Mouse (Mus musculus) megakaryocyte, embryonic 14.5 days (primary cell): ENCODE data around the gene ccdc198. TPM values are rescaled to one million over a fixed set of nuclear protein-coding genes. Genes with fewer than 3 reads are reported as not detected.
"Not testable (repeated sequence)": the region's sequence is repeated elsewhere in the genome, so short reads cannot be mapped to it uniquely, and the experiment has no call there.

Experiments used
- H3K27me3 ChIP-seq: replicated peaks from 2 replicates; pipeline ENCODE3; 2012; ENCODE audit warnings: inconsistent platforms
- H3K36me3 ChIP-seq: replicated peaks from 2 replicates; pipeline ENCODE3; 2012; ENCODE audit warnings: low read length, inconsistent platforms, mixed read lengths
- H3K4me1 ChIP-seq: 2 replicates; pipeline ENCODE4 v1.6.1; 2012; ENCODE audit warnings: inconsistent platforms
- H3K4me3 ChIP-seq: replicated peaks from 2 replicates; pipeline ENCODE3; 2012; ENCODE audit warnings: moderate library complexity, mild to moderate bottlenecking, inconsistent platforms
- H3K9me3 ChIP-seq: 2 replicates; pipeline ENCODE4 v1.6.1; 2012; ENCODE audit warnings: inconsistent platforms
- FLI1 ChIP-seq: IDR thresholded peaks from 2 replicates; pipeline ENCODE4 v1.6.1; 2012; ENCODE audit warnings: low read length, inconsistent platforms, mixed read lengths
- GATA1 ChIP-seq: IDR thresholded peaks from 3 replicates; pipeline ENCODE4 v1.6.1; 2012; ENCODE audit warnings: mixed read lengths, low read length, inconsistent platforms, borderline replicate concordance
- polyA plus RNA-seq: library from polyadenylated mRNA; stranded (reverse); fragments of >175 nt; gene quantifications from 2 replicates; pipeline ENCODE4 v1.2.3, GENCODE M21; 2012; ENCODE audit warnings: low replicate concordance; ENCODE audit not compliant: insufficient read depth

The ccdc198 gene
- polyA plus RNA-seq, 1 experiment: not detected

GRCm38 (mm10) chr14:49241522-49241921, 3.8 kb downstream of the ccdc198 start:
- TF ChIP-seq FLI1 (no peak), GATA1 (no peak)
- no peaks in the 10 kb centered on the region for H3K9me3 ChIP-seq
- no peaks in the 10 kb centered on the region for H3K36me3 ChIP-seq
- H3K4me1 ChIP-seq: no peaks in the 10 kb centered on the region
- H3K27me3 ChIP-seq: peaks cover 2% of the 10 kb centered on the region
- H3K4me3 ChIP-seq: no peak overlapping the region

GRCm38 (mm10) chr14:49238206-49238605, 7.1 kb downstream of the ccdc198 start:
- Histone ChIP-seq H3K27me3 (peaks cover 2% of the 10 kb centered on the region), H3K36me3 (no peaks in the 10 kb centered on the region), H3K4me1 (peaks cover 9% of the 10 kb centered on the region), H3K4me3 (peak overlapping the region; percentile 53), H3K9me3 (no peaks in the 10 kb centered on the region)
- TF ChIP-seq GATA1: no peak
- TF ChIP-seq FLI1: no peak

GRCm38 (mm10) chr14:49234788-49235515, 10.3 kb downstream of the ccdc198 start:
- TF ChIP-seq GATA1 (no peak), FLI1 (no peak)
- H3K27me3 ChIP-seq: no peaks in the 10 kb centered on the region
- peaks cover 9% of the 10 kb centered on the region for H3K4me1 ChIP-seq
- peak overlapping the region; percentile 78 for H3K4me3 ChIP-seq
- H3K36me3 ChIP-seq: no peaks in the 10 kb centered on the region
- H3K9me3 ChIP-seq: no peaks in the 10 kb centered on the region

GRCm38 (mm10) chr14:49231845-49232244, 13.4 kb downstream of the ccdc198 start:
- Histone ChIP-seq H3K4me1 (peaks cover 9% of the 10 kb centered on the region), H3K36me3 (no peaks in the 10 kb centered on the region), H3K27me3 (no peaks in the 10 kb centered on the region), H3K4me3 (no peak overlapping the region), H3K9me3 (peaks cover 5% of the 10 kb centered on the region; the same call in 1 of the 2 replicates)
- no peak for TF ChIP-seq GATA1
- TF ChIP-seq FLI1: no peak

GRCm38 (mm10) chr14:49226986-49227385, 18.3 kb downstream of the ccdc198 start:
- Histone ChIP-seq H3K27me3 (no peaks in the 10 kb centered on the region), H3K36me3 (no peaks in the 10 kb centered on the region), H3K4me3 (no peak overlapping the region), H3K9me3 (peaks cover 5% of the 10 kb centered on the region; the same call in 1 of the 2 replicates), H3K4me1 (no peaks in the 10 kb centered on the region; the same call in 1 of the 2 replicates)
- no peak for TF ChIP-seq FLI1
- TF ChIP-seq GATA1: no peak

- H3K4me3 ChIP-seq: no peak overlapping the region
- peaks cover 5% of the 10 kb centered on the region; the same call in 1 of the 2 replicates for H3K9me3 ChIP-seq
- no peak for TF ChIP-seq FLI1
- no peak for TF ChIP-seq GATA1
- H3K36me3 ChIP-seq: no peaks in the 10 kb centered on the region
- H3K4me1 ChIP-seq: no peaks in the 10 kb centered on the region; the same call in 1 of the 2 replicates
- H3K27me3 ChIP-seq: no peaks in the 10 kb centered on the region
Observed at GRCm38 (mm10) chr14:49226471-49226870, 18.8 kb downstream of the ccdc198 start.

- TF ChIP-seq FLI1 (no peak), GATA1 (no peak)
- H3K4me1 ChIP-seq: no peaks in the 10 kb centered on the region; the same call in 1 of the 2 replicates
- no peaks in the 10 kb centered on the region for H3K27me3 ChIP-seq
- H3K4me3 ChIP-seq: no peak overlapping the region
- H3K36me3 ChIP-seq: no peaks in the 10 kb centered on the region
- no peaks in the 10 kb centered on the region for H3K9me3 ChIP-seq
Observed at GRCm38 (mm10) chr14:49221771-49222170, 23.5 kb downstream of the ccdc198 start.

GRCm38 (mm10) chr14:49219466-49220022, 25.7 kb downstream of the ccdc198 start:
- H3K27me3 ChIP-seq, H3K36me3 ChIP-seq, H3K9me3 ChIP-seq, H3K4me3 ChIP-seq, H3K4me1 ChIP-seq: not testable (repeated sequence)

GRCm38 (mm10) chr14:49218677-49219076, 26.6 kb downstream of the ccdc198 start:
- no peaks in the 10 kb centered on the region for H3K9me3 ChIP-seq
- no peak overlapping the region for H3K4me3 ChIP-seq
- no peaks in the 10 kb centered on the region; the same call in 1 of the 2 replicates for H3K4me1 ChIP-seq
- H3K36me3 ChIP-seq: no peaks in the 10 kb centered on the region
- TF ChIP-seq GATA1: no peak
- TF ChIP-seq FLI1: no peak
- no peaks in the 10 kb centered on the region for H3K27me3 ChIP-seq

- H3K4me3 ChIP-seq, H3K27me3 ChIP-seq, H3K36me3 ChIP-seq, H3K4me1 ChIP-seq, H3K9me3 ChIP-seq: not testable (repeated sequence)
Observed at GRCm38 (mm10) chr14:49210215-49210614, 35.1 kb downstream of the ccdc198 start.
